Mouse (Mus musculus): ENCODE data around the gene Sh2d7.
A peak's percentile ranks its signal among the peaks of the same experiment; 100 is the strongest.

The Sh2d7 gene

DNA sequence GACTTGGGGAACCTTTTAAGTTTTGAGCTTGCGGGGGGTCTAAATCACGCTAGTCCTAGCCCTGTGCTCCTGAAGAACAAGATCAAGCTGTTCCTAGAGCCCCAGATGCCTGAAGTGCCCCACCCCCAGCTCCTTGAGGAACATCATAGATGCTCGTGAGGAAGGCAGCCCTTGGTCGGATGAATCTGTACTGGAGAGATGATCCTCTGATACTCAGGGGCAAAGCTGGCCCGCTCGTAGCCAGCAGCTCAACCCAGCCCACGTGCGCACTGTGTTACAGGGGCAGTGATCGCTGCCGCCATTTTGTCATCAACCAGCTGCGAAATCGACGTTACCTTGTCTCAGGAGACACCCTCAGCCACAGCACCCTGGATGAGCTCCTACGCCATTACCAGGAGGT, at the start of gene Sh2d7:
Gene Sh2d7, plus strand, starts transcription at position 301 of the 400 bp plus-strand sequence.
- no peak for DNase-seq

DNA sequence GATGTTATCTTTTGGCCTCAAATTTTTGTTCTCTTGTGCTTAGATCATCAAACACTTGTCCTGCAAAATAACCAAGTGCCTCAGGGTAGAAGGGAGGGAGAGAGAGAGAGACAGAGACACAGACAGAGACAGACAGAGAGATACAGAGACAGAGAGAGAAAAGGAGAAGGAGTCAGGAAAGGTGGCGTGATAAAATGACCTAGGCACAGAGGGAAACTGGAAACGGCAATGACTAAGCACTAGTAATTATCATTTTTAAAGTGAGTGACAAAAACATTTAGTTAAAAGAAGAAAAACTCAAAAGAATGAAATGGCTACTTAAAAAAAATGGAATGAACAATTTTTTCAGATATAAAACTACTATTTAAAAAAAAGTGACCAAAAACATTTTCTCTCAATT, 49.2 kb upstream of the Sh2d7 start:
- DNase-seq: no peak

DNA sequence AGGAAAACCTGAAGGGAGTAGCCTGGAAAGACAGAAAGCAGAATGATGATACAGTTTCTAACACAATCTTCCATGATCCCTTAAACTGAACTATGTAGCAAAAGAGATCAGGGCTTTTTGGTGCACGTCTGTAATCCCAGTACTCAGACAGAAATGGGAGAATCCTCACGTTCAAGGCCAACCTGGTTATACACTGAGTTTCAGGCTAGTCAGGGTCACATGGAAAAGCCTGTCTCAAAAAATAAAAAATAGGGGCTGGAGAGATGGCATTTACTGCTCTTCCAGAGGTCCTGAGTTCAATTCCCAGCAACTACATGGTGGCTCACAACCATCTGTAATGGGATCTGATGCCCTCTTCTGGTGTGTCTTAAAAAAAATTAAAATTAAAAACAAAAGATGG, 48.4 kb upstream of the Sh2d7 start:
- no peak for DNase-seq

DNA sequence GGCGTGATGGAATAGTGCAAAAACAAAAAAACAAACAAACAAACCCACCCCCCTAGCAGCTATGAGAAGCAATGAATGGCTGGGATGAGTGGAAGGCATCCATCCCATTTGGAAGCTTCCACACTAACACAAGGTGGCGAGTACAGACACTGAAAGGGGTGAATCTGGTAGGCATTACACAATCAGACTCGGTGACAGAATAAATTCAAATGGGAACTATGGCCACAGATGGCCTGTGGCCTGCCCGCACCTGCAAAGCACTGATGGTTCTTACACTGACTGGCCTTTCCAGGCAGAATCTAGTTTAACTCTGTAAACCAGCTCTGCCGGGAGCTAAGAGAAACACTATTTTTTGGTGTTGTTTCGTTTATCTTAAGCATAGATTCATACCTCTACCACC, 39.5 kb upstream of the Sh2d7 start:
- DNase-seq: no peak

DNA sequence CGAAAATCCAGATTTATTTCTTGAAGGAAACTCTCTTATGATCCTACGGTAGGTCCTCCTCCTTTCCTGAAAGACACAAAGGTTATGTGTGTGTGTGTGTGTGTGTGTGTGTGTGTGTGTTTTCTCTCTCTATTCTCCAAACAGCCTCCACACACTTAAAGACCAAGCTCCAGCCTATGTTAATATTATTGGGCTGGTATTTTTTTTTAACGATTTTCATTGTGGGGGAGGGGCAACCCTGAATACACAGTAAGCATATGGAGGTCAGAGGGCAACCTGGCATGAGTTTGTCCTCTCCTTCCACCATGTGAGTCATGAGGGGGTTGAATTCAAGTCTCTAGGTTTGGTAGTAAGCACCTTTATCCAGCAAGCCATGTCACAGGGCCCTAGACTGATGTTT, 39.0 kb upstream of the Sh2d7 start:
- no peak for DNase-seq

DNA sequence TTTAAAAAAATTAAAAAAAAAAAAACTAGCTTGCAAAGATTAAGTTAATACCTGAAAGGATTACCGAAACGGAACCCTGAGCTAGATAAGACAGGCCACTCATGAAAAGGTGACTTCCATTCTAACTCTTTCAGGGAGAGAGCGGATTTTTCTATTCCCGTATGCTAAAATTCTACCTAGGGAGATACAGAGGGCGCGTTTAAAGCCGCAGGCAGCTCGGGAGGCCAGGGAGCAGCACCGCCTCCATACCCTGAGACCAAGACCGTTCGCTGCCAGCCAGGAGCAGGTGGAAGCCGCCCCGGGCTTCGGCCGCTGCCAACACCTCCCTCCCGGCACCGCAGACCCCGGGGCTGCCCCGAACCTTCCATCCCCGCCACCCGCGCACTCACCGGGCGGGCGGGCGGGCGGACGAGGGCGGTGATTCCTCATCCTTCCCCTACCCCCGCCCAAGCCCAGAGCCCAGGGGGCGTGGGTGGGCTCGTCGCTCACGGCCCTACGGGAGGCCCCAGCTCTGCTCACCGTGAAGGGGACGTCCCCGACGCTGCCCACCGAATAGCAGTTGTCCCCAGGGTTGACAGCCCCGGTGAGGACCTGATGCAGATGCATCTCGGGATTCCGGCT, 37.8 kb upstream of the Sh2d7 start:
- DNase-seq: peak; percentile 5

DNA sequence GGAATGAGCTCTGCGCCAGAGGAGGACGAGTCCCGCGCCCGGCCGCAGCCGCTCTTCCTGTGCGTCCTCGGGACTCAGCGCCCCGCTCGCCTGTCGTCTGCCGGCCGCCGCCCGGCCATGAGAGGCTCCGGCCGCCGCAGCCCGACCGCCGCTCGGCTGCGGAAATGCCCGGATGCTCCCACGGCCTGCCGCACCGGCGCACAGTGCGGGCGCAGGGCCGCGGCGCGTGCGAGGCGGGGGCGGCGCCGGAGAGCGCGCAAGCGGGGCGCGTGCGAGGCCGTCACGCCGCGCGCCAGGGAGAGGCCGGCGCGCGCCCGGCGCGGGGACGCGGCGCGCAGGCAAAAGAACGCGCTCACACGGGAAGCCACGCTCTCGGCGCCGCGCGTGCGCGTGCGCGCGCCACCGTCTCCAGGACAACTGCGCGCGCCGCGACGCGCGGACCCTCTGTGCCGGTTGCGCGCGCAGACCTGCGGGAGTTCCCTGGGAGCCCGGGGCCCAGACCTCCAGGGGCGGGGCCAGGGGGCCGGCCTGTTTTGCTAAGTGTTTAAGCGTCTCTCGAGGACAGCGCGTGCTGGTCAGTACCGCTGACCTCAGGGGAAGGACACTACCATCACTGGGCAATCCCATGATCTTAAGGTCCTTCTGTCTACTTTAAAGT, 37.2 kb upstream of the Sh2d7 start, which contains the start of gene Dmxl2:
Gene Dmxl2, minus strand, starts transcription at position 174 of the 658 bp plus-strand sequence.
- DNase-seq: peak; percentile 50

DNA sequence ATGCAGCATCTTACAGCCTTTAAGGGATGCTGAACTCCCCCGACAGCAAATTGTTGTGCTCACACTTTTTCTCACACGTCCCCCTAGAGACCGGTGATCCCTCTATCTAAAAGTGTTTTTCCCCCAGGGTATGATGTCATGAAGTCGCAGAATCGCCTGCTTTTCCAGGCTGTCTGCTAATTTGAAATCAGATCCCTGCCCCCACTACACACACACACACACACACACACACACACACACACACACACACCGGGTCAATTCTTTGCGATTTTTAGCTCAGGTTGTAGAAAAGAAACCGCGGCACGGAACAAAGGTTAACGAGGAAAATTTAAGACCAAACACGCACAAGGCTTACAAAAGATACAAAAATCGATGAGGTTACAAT, 36.7 kb upstream of the Sh2d7 start:
- DNase-seq: no peak

DNA sequence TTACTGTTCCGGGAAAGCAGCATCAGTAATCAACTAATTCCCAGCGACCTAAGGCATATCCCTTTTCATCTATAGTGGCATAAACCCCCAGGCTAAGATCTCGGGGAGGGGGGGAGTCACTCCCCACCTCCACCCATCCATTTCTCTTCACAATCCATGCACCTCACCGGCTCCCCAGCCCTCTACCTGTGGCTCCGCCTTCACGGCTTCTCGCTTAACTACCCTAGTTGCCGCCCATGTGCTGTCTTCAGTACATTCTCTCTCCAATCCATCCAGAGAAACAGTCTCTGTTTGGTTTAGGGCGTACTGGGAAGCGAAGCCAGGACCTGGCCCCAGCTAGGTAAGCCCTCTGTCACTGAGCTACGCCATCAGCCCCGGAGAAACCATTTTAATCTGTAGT, 35.9 kb upstream of the Sh2d7 start:
- no peak for DNase-seq

DNA sequence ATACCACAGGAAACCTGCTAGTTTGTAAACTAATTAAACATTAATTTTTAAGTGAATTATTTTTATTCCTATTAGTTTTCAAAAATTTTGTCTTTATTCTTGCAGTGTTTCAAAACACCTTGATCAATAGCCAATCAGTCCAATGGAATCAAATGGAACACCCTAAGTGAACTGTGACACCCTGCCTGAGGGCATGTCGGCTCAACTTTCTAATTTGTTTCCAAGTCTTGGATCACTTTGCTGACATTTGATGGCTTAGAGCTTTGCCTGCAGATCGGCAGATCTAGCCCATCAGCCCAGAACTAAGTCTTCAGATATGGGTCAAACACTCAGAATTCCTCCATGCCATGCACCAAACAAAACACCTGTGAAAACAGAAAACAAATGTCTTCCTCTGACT, 22.8 kb upstream of the Sh2d7 start:
- DNase-seq: no peak

DNA sequence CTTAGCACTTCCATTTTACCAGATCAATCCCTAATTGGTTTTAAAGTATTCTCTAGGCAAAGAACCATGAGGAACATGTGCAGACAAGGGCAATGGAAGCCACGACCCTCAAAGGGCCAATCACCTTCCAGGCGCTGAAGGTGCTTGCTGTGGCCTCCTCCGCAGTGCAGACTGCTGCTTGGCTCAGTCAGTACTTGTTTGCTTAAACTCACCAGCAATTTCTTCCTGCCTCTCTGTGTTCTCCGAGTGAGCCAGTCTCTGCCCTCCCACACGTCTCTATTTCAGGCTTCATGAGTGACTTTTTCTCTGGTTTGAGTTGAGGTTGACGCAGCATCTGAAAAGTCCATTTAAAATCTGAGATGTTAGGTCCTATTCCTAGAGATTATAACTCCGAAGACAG, 19.9 kb upstream of the Sh2d7 start:
- no peak for DNase-seq

DNA sequence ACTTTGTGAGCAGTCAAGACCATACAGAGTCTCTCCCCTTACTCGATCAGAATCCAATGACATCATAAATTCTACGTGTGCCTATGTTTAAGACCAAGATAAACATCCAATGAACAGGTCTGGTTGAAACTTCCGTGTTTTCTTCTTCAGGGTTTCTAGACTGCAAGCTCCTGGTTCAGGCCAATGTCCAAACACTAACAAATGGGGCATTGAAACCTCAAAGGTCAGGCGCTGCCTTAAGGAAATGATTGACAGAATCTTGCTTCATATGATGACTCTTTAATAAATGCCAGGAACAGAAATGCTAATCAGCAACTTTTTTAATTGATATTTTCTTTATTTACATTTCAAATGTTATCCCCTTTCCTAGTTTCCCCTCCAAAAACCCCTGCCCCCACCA, 18.5 kb upstream of the Sh2d7 start:
- no peak for DNase-seq

DNA sequence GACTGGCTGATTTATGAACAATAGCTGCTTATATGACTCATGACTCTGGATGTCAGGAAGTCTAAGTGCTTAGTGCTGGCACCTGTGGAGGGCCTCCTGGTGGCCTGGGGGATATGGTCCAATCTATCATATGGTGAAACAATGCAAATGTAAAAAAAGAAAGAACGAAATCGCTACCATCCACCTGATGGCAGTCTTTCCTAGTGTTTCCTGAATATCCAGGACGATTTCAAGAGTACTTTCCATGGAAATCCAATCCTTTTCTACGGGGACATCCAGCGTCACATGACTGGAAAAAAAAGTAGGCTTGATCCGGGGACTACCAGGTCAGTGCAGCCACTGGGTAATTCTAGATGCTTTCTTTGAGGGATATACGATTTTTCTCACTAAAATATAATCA, 11.1 kb upstream of the Sh2d7 start:
- no peak for DNase-seq

DNA sequence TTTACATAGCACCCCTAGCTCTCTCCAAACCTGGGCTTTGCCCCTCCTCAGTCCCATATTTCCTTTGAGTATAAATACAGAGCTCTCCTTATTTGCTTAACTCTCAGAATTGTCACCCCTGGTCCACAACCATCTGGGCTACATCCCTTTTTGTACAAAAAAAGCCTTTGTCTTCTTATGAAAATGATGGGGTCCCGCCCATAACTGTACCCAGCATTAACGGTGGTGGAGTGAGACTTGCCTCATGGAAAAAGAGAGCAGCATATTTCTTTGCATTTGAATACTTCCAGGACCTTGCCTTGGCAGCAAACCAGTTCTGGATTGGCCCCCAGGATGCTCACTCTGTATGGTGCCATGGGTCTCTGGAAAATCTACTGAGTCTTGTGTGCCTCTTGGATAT, 8.8 kb upstream of the Sh2d7 start:
- DNase-seq: no peak

DNA sequence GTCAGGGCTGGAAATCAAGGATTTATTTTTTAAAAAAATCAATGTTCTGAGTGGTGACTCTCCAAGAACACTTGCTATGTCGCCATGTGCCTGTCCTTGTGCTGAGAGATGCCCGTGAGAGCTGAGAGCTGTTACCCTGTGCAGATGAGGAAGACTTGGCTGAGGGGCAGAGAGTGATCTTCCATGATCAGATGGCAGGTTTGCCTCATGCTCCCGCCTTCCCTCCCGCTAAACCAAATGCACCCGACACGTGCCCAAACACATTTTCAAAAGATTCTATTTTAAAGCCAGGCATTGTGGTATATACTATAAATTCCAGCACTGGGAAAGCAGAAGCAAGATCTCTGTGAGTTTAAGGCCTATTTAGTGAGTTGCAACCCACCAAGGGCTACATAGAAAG, 7.9 kb upstream of the Sh2d7 start:
- no peak for DNase-seq

DNA sequence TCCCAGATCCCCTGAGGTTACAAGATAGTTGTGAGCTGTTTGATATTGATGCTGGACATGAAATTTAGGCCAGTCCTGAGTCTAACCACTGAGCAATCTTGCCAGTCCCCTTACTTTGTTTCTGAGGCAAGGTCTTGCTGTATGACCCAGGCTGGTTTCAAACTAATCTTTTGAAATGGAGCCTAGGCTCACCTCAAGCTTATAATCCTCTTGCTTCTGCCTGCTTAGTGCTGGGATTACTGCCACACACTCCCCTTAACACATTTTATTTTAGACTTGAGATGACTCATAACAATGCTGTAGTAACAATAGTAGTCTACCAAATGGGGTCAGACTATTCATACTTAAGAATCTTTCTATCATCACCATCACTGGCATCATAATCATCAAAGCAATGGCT, 7.4 kb upstream of the Sh2d7 start:
- DNase-seq: no peak

DNA sequence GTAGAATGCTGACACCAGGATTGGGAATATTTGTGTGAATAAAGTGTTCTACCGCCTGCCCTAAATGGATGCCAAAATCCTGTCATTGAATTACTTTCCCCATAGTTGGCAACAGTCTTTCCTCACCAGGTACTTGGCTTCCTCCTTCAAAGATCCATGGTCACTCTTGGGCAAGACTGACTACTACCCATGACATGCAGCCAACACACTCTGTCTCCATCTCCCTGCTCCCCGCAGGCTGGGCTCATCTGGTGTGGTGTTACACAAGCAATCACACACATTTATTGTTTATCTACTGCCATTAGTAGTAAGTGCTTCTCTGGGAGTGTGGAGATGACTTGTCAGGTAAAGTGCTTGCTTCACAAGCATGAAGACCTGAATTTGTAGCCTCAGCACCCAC, 5.9 kb upstream of the Sh2d7 start:
- DNase-seq: no peak

DNA sequence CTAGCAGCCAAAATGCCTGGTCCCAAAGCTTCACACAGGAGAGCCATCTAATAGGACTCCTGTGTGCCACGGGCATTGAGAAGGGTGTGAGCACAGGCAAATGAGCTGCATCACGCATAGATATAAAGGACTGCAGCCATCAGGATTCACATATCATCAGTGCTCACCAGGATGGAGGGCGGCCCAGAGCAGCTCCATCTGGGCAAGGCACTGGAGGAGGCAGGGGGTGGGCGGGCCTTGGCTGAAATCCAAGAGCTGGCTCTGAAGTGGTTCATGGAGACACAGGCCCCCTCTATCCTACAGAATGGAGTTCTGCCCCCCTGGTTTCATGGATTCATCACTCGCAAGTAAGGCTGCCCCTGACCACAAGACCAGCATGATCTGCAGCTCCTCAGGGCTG, 4.8 kb upstream of the Sh2d7 start:
- no peak for DNase-seq

DNA sequence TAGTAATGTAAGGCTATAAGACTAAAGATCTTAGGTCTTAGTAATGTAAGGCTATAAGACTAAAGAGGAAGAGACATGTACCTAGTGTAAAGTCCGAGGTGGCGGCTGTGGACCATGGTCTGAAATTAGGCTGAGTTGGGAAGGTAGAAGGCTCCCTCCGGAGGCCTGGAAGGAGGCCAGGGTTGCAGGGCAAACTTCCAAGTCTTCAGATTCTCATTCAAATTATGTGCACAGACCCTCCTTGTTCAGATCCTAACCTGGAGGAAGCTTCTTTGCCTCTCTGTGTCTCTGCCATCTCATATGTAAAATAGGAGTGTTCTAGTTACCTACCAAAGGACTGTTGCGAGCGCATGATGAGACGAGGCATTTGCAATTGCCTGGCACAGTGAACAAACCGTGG, 2.5 kb upstream of the Sh2d7 start:
- no peak for DNase-seq

DNA sequence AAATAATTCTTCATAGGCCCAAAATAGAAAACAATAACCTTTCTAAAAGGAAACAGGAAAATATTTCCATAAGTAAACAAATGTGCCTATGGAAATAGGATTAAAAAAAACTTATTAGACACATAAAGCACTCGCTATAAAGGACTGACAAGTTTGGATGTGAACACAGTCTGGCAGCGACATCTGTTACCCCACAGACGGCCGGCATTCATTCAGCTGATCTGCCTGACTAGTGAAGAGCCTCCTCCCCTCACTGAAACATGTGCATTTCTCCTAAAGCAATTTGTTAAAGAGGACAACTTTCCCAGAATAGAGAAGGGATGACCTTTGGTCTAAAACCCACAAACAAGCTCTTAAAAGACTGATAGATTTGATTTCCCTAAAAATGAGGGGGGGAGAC, 1.8 kb upstream of the Sh2d7 start:
- DNase-seq: no peak

DNA sequence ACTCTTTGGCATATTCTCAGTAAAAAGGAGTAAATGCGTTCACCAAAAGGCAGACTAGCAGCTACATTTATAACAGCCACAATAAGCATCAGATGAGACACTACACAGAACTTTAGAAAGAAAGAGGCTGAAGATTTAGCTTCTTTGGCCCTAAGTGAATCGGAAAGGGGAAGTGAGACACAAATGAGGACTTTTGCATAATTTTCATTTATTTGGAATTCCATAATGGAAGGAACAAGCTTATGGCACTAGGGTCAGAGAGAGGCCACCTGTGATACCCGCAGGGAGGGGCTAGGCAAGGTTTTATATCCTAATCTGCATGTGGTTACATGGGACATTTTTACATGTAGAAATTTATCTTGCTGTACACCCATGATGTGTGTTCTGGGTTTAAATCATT, 1.3 kb upstream of the Sh2d7 start:
- DNase-seq: no peak

DNA sequence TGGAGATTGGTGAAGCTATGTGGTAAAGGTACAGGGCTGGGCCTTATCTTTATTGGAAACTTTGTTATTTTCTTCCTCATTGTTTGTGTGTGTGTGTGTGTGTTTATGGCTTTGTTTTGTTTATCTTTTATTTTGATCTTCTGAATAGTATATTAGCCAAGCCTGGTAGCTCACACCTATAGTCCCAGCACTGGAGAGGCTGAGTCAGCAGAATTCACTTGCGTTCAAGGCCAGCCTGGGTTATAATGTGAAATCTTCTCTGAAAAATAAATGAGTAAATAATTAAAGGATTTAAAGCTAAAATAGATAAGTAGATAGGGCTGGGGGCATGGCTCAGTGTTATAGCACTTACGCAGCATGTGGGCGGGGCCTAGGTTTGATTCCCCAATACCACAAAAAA, 540 bp upstream of the Sh2d7 start:
- no peak for DNase-seq

DNA sequence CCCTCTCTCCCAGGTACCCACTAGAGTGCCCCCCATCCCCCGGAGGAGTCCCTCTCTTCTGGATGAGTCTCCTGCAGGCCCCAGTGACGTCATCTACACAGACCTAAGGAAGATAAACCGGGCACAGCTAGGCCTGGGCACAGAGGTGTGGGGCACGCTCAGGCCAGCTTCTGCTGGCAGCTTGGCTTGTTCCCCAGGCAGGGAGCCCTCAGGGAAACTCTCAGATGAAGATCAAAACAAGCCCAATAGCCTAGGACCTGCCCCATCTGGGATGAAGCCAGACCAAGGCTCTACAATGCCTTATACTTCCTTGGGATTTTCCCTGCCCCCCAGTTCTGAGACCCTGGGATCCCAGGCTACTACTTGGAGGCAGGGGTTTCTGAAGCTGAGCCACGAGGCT, 2.0 kb downstream of the Sh2d7 start:
- DNase-seq: no peak

DNA sequence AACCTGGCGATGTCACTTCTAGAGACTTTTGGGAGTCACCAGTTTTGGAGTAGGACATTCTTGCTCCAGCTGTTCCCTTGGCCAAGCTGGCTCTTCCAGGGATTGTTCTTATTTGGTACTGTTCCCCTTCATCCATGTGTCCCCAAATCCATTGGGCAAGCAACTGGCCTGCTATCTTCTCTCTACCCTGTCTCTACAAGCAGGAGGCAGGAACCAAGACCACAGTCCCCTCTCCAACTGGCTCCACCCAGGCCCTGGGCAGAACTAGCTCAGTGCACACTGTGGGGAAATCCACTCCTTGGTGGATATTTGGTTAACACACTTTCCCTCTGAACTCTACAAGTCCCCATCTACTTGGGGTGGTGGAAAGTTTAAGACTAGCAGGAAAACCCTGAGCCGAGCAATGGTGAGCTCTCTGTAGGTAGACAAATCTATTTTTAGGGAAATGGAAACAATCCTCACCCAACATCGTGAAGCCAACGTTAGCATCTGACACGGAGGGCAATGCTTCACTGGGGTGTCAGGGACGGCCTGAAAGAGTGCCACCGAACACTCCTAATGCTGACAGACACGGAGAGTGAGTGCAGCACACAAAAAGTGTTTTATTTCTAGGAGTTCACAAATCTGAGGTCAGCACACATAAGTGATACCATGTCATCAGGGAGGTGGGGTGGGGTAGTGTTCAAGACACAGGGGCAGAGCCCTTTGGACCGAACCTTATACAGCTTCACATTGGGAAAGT, 5.6 kb downstream of the Sh2d7 start:
- DNase-seq: no peak

DNA sequence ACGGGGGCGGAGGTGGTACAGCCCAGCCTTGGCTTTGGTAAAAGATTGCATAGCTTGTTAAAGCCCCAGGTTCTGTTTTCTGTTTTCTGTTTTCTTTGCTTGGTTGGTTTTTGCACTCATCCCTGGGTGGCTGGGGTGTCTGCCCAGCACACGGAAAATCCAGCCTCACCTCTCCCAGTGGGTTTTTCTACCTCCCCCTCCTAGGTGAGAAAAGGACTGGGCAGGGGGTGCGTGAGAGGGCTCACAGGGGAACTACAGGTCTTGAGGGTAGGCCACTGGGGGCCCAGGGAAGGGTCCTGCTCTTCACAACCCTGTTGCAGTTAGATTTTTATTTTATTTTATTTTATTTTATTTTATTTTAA, 6.2 kb downstream of the Sh2d7 start:
- no peak for DNase-seq

Measured in thymus, postnatal 14 days (tissue).